In genomic region chr9:22423507-22423906, GRCm38 (mm10) we compare ENCODE assay signal across 41 mouse cellular contexts. TPM values are rescaled to one million over a fixed set of nuclear protein-coding genes. Genes with fewer than 3 reads are reported as not detected.
"Had no signal": no experiment of that assay in that cellular context is flagged by ENCODE, and none has a peak within 500 bp of the region (broad histone marks: within the 10 kb centered on the region; RNA-seq: fewer than 3 reads in every experiment).

No protein-coding gene starts in this region.

- H3K4me3 ChIP-seq: gastrocnemius, adult 2 months; heart, embryonic 10.5 days; hindbrain, embryonic 10.5 days; hindbrain, embryonic 12.5 days; intestine, embryonic 15.5 days; kidney, embryonic 15.5 days; limb, embryonic 13.5 days; limb, embryonic 15.5 days; liver, embryonic 12.5 days had no signal

- ATAC-seq: forebrain, postnatal 0 days; hindbrain, embryonic 16.5 days; inflammation-experienced regulatory T-cells, adult 6 months; intestine, embryonic 15.5 days; liver, embryonic 12.5 days had no signal

- H3K4me2 ChIP-seq: hindbrain, embryonic 12.5 days; hindbrain, embryonic 14.5 days; intestine, embryonic 15.5 days; kidney, embryonic 15.5 days; limb, embryonic 13.5 days; limb, embryonic 15.5 days; liver, embryonic 12.5 days had no signal

- H3K9me3 ChIP-seq: heart, embryonic 10.5 days; hindbrain, embryonic 10.5 days; hindbrain, embryonic 12.5 days; intestine, embryonic 15.5 days; kidney, embryonic 15.5 days; limb, embryonic 13.5 days; limb, embryonic 15.5 days; liver, embryonic 12.5 days had no signal

- H3K9ac ChIP-seq: forebrain, postnatal 0 days; hindbrain, embryonic 12.5 days; hindbrain, embryonic 14.5 days; intestine, embryonic 15.5 days; kidney, embryonic 15.5 days; limb, embryonic 13.5 days; limb, embryonic 15.5 days; liver, embryonic 12.5 days; liver, embryonic 14.5 days had no signal

- H3K27ac ChIP-seq: hindbrain, embryonic 10.5 days; hindbrain, embryonic 12.5 days; hindbrain, embryonic 14.5 days; intestine, embryonic 15.5 days; kidney, embryonic 15.5 days; kidney, postnatal 0 days; limb, embryonic 13.5 days; limb, embryonic 15.5 days; liver, embryonic 12.5 days; liver, embryonic 14.5 days had no signal

- H3K27me3 ChIP-seq: hindbrain, embryonic 12.5 days; intestine, embryonic 15.5 days; kidney, embryonic 15.5 days; limb, embryonic 13.5 days; limb, embryonic 15.5 days; liver, embryonic 12.5 days had no signal

- H3K4me1 ChIP-seq: hindbrain, embryonic 12.5 days had no signal

- H3K36me3 ChIP-seq: heart, embryonic 10.5 days; hindbrain, embryonic 10.5 days; hindbrain, embryonic 12.5 days; intestine, embryonic 15.5 days; kidney, embryonic 15.5 days; limb, embryonic 13.5 days; limb, embryonic 15.5 days; liver, embryonic 12.5 days had no signal

- DNase-seq: forebrain, postnatal 0 days; gastrocnemius, adult 2 months; gastrocnemius, postnatal 10 days; gastrocnemius, postnatal 25 days; heart, postnatal 10 days; heart, postnatal 4 days; kidney, adult 11 months; kidney, adult 2 months; kidney, adult 9 months; kidney, postnatal 14 days; kidney, postnatal 36 days; layer of hippocampus, adult 9-11 months; layer of hippocampus, postnatal 36 days; left cerebral cortex, postnatal 4 days had no signal

RNA-seq across cellular contexts. Expression of gene Gm17545, which starts 30.6 kb away (rescaled TPM):
- total RNA-seq: forebrain, postnatal 0 days; gastrocnemius, adult 2 months; gastrocnemius, postnatal 10 days; gastrocnemius, postnatal 25 days; gastrocnemius, postnatal 4 days; granulocyte monocyte progenitor cell, adult 5-6 weeks; heart, adult 8-10 months; heart, postnatal 10 days; heart, postnatal 25 days; heart, postnatal 4 days; layer of hippocampus, adult 18-20 months; layer of hippocampus, adult 8-10 months; layer of hippocampus, postnatal 14 days; layer of hippocampus, postnatal 36 days; left cerebral cortex, adult 18-20 months; left cerebral cortex, adult 8-10 months; left cerebral cortex, postnatal 10 days; left cerebral cortex, postnatal 25 days; left cerebral cortex, postnatal 4 days; liver, adult 2 months had no signal
- polyA plus RNA-seq: forebrain, postnatal 0 days; heart, embryonic 10.5 days; hindbrain, embryonic 10.5 days; hindbrain, embryonic 12.5 days; hindbrain, embryonic 14.5 days; hindbrain, embryonic 16.5 days; inflammation-experienced regulatory T-cells, adult 6 months; intestine, embryonic 15.5 days; kidney, adult 2 months; kidney, embryonic 15.5 days; kidney, postnatal 0 days; large intestine, adult 2 months; limb, embryonic 11.5 days; limb, embryonic 13.5 days; limb, embryonic 15.5 days; liver, adult 2 months; liver, embryonic 12.5 days; liver, embryonic 14.5 days had no signal
